Mouse (Mus musculus): ENCODE results near the gene Lrig3. TPM values are rescaled to one million over a fixed set of nuclear protein-coding genes. Genes with fewer than 3 reads are reported as not detected.

Lrig3 gene
- polyA plus RNA-seq, 1 experiment from 2014 or later, result 20.2 TPM

DNA sequence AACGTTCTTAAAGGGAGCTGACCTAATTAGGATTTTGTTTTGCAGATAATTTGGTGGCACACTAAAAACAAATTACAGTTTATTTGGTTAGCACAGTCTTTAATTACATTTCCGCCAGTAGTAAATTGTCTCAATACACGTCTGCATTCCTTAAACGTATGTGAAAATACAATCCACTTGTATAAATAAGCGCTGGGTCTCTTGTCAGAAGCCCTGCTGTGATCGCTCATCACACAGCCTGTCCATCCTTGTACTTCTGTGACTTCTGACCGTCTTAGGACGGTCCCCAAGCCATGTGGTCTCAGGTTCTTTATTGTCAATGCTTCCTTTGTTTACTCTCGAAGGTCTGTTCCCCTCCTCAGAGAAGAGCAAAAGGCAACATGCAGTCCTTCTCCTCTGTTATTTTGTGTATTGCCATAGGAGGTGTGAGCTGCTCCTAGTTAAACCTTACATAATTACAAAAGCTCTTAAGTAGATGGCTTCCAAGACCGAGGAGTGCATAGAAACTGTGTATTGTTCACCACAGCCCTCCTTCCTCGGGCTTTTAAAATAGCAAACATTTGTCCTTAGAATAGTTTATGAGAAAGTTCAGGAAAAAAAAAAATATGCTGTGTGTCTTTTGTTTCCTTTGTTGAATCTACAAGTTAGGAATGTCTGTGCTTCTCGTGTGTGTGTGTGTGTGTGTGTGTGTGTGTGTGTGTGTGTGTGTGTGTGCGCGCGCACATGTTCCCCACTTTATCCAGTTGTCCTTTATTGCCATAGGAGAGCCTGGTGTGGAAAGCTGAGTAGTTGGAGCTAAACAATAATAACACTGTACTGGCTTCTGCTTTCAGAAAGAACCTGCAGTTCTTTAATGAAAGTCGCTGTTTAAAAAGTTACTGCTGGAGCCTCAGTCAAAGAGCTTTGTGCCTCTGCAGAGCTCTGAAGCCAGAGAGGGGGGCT, 2.5 kb downstream of the Lrig3 start:
- ATAC-seq (ENCODE audit: low FRiP score, low read depth), result peak; percentile 19; the same call in 1 of the 2 replicates
- Histone ChIP-seq H3K9ac (peak overlapping the region; percentile 92; the same call in 1 of the 2 replicates), H3K4me2 (replicated peaks) (peak overlapping the region; percentile 91), H3K4me3 (peak overlapping the region; percentile 84), H3K4me1 (peaks cover 15% of the 10 kb centered on the region), H3K27ac (no peak overlapping the region), H3K27me3 (replicated peaks) (no peaks in the 10 kb centered on the region), H3K9me3 (no peaks in the 10 kb centered on the region), H3K36me3 (peaks cover 3% of the 10 kb centered on the region; the same call in 1 of the 2 replicates)
- 5% methylated on average over 16 of the region's 16 CpGs for WGBS

DNA sequence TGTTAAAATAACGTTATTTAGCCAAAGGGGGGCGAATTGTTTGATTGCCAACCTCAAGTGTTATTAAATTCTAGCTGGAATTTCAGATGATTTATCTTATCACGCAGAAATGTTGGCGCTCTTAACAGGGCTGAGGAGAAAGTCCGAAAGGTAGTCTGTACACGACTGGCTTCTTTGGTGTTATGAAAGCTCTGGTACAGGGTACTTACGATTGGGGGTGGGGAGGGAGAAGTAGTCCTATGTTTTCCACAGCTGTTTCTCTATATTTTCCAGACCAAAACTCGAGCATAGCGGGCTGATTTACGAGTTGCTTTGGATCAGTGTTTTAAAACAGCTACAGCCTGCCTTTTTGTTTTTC, 3.1 kb downstream of the Lrig3 start:
- Histone ChIP-seq H3K4me3 (peak overlapping the region; percentile 84), H3K4me2 (replicated peaks) (peak overlapping the region; percentile 91), H3K27me3 (replicated peaks) (no peaks in the 10 kb centered on the region), H3K9me3 (no peaks in the 10 kb centered on the region), H3K27ac (no peak overlapping the region), H3K36me3 (peaks cover 3% of the 10 kb centered on the region; the same call in 1 of the 2 replicates), H3K4me1 (peaks cover 15% of the 10 kb centered on the region), H3K9ac (peak overlapping the region; percentile 92; the same call in 1 of the 2 replicates)
- no peak for ATAC-seq (ENCODE audit: low FRiP score, low read depth)
- WGBS, result 21% methylated on average over 10 of the region's 10 CpGs

DNA sequence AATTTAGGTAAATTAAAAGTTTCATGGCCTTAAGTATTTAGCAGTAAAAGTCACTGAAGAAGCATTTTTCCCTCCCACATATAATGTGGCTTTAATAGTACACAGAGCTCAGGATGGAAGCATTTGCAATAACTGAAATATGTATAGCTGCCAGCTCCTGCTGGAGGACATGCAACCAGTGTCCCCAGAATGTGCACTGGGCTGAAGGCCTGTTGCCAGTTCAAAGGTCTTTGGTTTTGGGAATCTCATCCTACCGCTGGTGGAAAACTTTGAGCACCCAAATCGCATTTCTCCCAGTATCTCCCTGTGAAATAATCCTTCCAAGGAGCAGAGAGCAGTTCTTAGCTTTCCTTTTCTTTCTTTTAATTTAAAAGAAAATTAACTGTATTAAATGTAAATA, 4.1 kb downstream of the Lrig3 start:
- Histone ChIP-seq H3K4me2 (replicated peaks) (peak overlapping the region; percentile 91), H3K27ac (no peak overlapping the region), H3K4me3 (no peak overlapping the region), H3K4me1 (peaks cover 15% of the 10 kb centered on the region), H3K27me3 (replicated peaks) (no peaks in the 10 kb centered on the region), H3K36me3 (peaks cover 3% of the 10 kb centered on the region; the same call in 1 of the 2 replicates), H3K9me3 (no peaks in the 10 kb centered on the region), H3K9ac (no peak overlapping the region)
- 81% methylated on average over 2 of the region's 2 CpGs for WGBS
- ATAC-seq (ENCODE audit: low FRiP score, low read depth), result no peak

- peak overlapping the region; percentile 91 for H3K4me2 ChIP-seq (replicated peaks)
- H3K9ac ChIP-seq, result no peak overlapping the region
- H3K27me3 ChIP-seq (replicated peaks), result no peaks in the 10 kb centered on the region
- H3K27ac ChIP-seq, result no peak overlapping the region
- H3K4me3 ChIP-seq, result no peak overlapping the region
- WGBS, result 26% methylated on average over 4 of the region's 4 CpGs
- no peaks in the 10 kb centered on the region for H3K9me3 ChIP-seq
- ATAC-seq (ENCODE audit: low FRiP score, low read depth), result no peak
- peaks cover 15% of the 10 kb centered on the region for H3K4me1 ChIP-seq
- H3K36me3 ChIP-seq, result peaks cover 8% of the 10 kb centered on the region; the same call in 1 of the 2 replicates
Measured at GRCm38 (mm10) chr10:125970500-125970899, 4.5 kb downstream of the Lrig3 start.

DNA sequence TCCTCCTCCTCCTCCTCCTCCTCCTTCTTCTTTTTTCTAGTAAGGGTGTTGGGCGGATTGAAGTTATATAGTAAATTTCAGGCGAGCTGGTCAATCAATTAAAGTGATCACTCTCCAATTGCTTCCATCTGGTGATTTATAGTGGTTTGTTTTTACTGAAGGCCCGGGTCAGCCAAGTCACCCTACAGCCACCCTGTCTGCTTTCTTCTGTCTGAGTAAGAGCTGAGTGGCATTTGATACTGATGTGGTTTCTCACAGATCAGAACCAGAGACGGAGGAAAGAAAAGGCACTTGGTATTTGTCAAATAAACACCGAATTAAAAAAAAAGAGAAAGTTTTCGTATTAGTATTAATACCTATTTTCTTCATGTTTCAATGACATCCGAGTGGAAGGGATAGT, 7.8 kb downstream of the Lrig3 start:
- Histone ChIP-seq H3K4me3 (no peak overlapping the region), H3K4me2 (replicated peaks) (no peak overlapping the region), H3K27ac (no peak overlapping the region), H3K36me3 (peaks cover 9% of the 10 kb centered on the region; the same call in 1 of the 2 replicates), H3K9ac (no peak overlapping the region), H3K9me3 (no peaks in the 10 kb centered on the region), H3K27me3 (replicated peaks) (no peaks in the 10 kb centered on the region), H3K4me1 (peaks cover 11% of the 10 kb centered on the region)
- WGBS, result 62% methylated on average over 7 of the region's 7 CpGs
- ATAC-seq (ENCODE audit: low FRiP score, low read depth), result no peak

GRCm38 (mm10) chr10:125981938-125982337, 16.0 kb downstream of the Lrig3 start:
- no peak for ATAC-seq (ENCODE audit: low FRiP score, low read depth)
- 91% methylated on average over 5 of the region's 5 CpGs for WGBS

DNA sequence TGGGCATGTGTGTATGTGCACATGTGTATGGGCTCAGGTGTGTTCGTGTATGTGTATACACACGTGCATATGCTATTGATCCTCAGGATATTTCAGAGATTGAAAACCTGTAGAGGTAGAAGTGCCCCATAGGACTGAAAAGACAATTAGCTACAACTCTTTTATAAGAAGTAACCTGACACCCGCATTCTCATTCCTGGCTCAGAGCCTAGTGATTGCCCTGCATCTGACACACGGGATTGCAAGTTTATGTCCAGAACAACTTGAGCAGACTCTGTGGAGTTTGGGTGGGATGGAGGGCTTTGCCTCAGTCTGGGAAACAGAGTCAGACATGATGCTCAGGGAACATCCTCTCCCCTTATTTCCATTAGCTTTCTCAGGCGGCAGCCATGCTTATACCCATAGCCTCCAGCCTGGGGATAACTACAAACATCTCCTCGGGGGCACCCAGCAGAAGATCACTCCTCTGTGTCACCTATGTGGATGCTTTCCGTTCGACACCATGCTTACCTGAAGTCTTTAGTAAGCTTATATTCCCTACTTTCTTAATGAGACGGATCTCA, 18.6 kb downstream of the Lrig3 start:
- ATAC-seq (ENCODE audit: low FRiP score, low read depth), result no peak
- Histone ChIP-seq H3K27ac (no peak overlapping the region), H3K9ac (no peak overlapping the region), H3K27me3 (replicated peaks) (no peaks in the 10 kb centered on the region), H3K4me2 (replicated peaks) (no peak overlapping the region), H3K4me1 (no peaks in the 10 kb centered on the region), H3K9me3 (no peaks in the 10 kb centered on the region), H3K36me3 (peaks cover 3% of the 10 kb centered on the region; the same call in 1 of the 2 replicates), H3K4me3 (no peak overlapping the region)
- 81% methylated on average over 9 of the region's 9 CpGs for WGBS

More at GRCm38 (mm10) chr10:125981938-125982337, 16.0 kb downstream of the Lrig3 start:
- no peak overlapping the region for H3K4me3 ChIP-seq
- H3K27ac ChIP-seq, result no peak overlapping the region
- H3K9ac ChIP-seq, result no peak overlapping the region
- no peaks in the 10 kb centered on the region for H3K36me3 ChIP-seq
- 0 out of 2 replicates have a peak, but pooled peaks cover 6% of the 10 kb centered on the region for H3K4me1 ChIP-seq
- H3K9me3 ChIP-seq, result no peaks in the 10 kb centered on the region
- H3K27me3 ChIP-seq (replicated peaks), result no peaks in the 10 kb centered on the region
- no peak overlapping the region for H3K4me2 ChIP-seq (replicated peaks)

GRCm38 (mm10) chr10:125985795-125986194, 19.8 kb downstream of the Lrig3 start:
- no peaks in the 10 kb centered on the region for H3K27me3 ChIP-seq (replicated peaks)
- no peaks in the 10 kb centered on the region for H3K9me3 ChIP-seq
- no peak overlapping the region for H3K4me3 ChIP-seq
- H3K27ac ChIP-seq, result no peak overlapping the region
- H3K4me2 ChIP-seq (replicated peaks), result no peak overlapping the region
- H3K4me1 ChIP-seq, result no peaks in the 10 kb centered on the region
- H3K36me3 ChIP-seq, result peaks cover 3% of the 10 kb centered on the region; the same call in 1 of the 2 replicates
- no peak overlapping the region for H3K9ac ChIP-seq
- ATAC-seq (ENCODE audit: low FRiP score, low read depth), result no peak
- 91% methylated on average over 1 of the region's 1 CpGs for WGBS

- Histone ChIP-seq H3K27ac (no peak overlapping the region), H3K9me3 (no peaks in the 10 kb centered on the region), H3K36me3 (peaks cover 3% of the 10 kb centered on the region; the same call in 1 of the 2 replicates), H3K27me3 (replicated peaks) (no peaks in the 10 kb centered on the region), H3K4me2 (replicated peaks) (no peak overlapping the region), H3K9ac (no peak overlapping the region), H3K4me1 (no peaks in the 10 kb centered on the region), H3K4me3 (no peak overlapping the region)
- ATAC-seq (ENCODE audit: low FRiP score, low read depth), result no peak
- WGBS, result 92% methylated on average over 9 of the region's 9 CpGs
Measured at GRCm38 (mm10) chr10:125986443-125986842, 20.5 kb downstream of the Lrig3 start.

DNA sequence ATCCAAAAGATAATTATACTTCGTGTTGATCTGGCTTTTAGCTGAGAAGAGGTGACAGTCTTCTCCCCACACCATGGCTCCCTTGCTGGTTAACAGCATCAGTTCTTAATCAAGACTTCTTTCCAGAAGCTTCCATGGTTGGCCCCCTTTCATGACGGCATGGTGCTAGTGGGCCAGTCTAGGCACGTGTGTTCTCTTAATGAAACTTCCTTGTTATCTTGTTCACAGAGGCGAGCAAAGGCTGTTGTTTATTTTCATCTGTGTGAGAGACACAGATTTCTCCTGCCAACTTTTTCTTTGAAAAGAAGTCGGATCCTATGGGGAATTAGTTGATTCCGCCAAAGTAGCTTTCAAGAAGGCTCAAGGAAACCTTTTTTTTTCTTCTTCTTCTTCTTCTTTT, 21.3 kb downstream of the Lrig3 start:
- H3K4me2 ChIP-seq (replicated peaks), result no peak overlapping the region
- no peaks in the 10 kb centered on the region for H3K4me1 ChIP-seq
- peaks cover 3% of the 10 kb centered on the region; the same call in 1 of the 2 replicates for H3K36me3 ChIP-seq
- H3K9ac ChIP-seq, result no peak overlapping the region
- H3K27me3 ChIP-seq (replicated peaks), result no peaks in the 10 kb centered on the region
- H3K4me3 ChIP-seq, result no peak overlapping the region
- WGBS, result 82% methylated on average over 6 of the region's 6 CpGs
- no peaks in the 10 kb centered on the region for H3K9me3 ChIP-seq
- no peak for ATAC-seq (ENCODE audit: low FRiP score, low read depth)
- H3K27ac ChIP-seq, result no peak overlapping the region

- H3K27ac ChIP-seq, result no peak overlapping the region
- H3K9ac ChIP-seq, result no peak overlapping the region
- no peak overlapping the region for H3K4me3 ChIP-seq
- H3K27me3 ChIP-seq (replicated peaks), result no peaks in the 10 kb centered on the region
- H3K9me3 ChIP-seq, result no peaks in the 10 kb centered on the region
- H3K4me2 ChIP-seq (replicated peaks), result no peak overlapping the region
- WGBS, result 91% methylated on average over 11 of the region's 11 CpGs
- H3K4me1 ChIP-seq, result no peaks in the 10 kb centered on the region
- peaks cover 3% of the 10 kb centered on the region; the same call in 1 of the 2 replicates for H3K36me3 ChIP-seq
- no peak for ATAC-seq (ENCODE audit: low FRiP score, low read depth)
Measured at GRCm38 (mm10) chr10:125988037-125988436, 22.1 kb downstream of the Lrig3 start.

DNA sequence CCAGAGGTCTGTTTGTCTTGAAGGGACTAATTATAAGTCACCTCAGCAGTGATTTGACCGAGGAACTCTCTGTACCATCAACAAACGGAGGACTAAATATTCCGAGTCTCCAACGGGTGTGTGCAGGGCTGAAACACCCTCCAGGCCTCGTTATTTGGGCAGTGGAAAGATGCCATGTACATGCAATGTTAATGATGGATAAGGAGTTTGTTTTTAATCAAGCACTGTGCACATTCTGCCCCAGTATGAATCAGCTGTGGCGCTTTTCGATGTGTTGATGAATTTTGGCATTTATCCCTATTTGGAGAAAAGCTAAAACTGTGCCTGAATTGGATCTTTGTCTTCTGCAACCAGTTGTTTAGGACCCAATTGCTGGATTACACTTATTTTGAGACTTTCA, 23.9 kb downstream of the Lrig3 start:
- H3K9ac ChIP-seq, result no peak overlapping the region
- H3K4me2 ChIP-seq (replicated peaks), result no peak overlapping the region
- 80% methylated on average over 7 of the region's 7 CpGs for WGBS
- ATAC-seq (ENCODE audit: low FRiP score, low read depth), result no peak
- peaks cover 3% of the 10 kb centered on the region; the same call in 1 of the 2 replicates for H3K36me3 ChIP-seq
- H3K4me1 ChIP-seq, result no peaks in the 10 kb centered on the region
- no peak overlapping the region for H3K27ac ChIP-seq
- no peak overlapping the region for H3K4me3 ChIP-seq
- no peaks in the 10 kb centered on the region for H3K27me3 ChIP-seq (replicated peaks)
- H3K9me3 ChIP-seq, result no peaks in the 10 kb centered on the region

Measured in neural tube, embryonic 12.5 days (tissue).